Mouse (Mus musculus) testis, postnatal 14 days (tissue): Measurements from ENCODE around the gene Selenoh.
A peak's percentile ranks its signal among the peaks of the same experiment; 100 is the strongest.

Experiments used
- DNase-seq: peaks from one replicate; pipeline ENCODE4 v3.0.0; 2021; ENCODE audit warnings: low spot score

Gene Selenoh

GRCm38 (mm10) chr2:84670569-84670933 lies at the start of gene Selenoh:
TSS of gene Selenoh (minus strand) at chr2:84670770.
- DNase-seq: peak; percentile 86

- no peak for DNase-seq
Observed at GRCm38 (mm10) chr2:84717357-84717756, 46.8 kb upstream of the Selenoh start.

- no peak for DNase-seq
Observed at GRCm38 (mm10) chr2:84716423-84717355, 46.1 kb upstream of the Selenoh start.

GRCm38 (mm10) chr2:84715562-84716361 lies 45.2 kb upstream of the Selenoh start:
- DNase-seq: peak; percentile 93

- peak; percentile 98 for DNase-seq
Observed at GRCm38 (mm10) chr2:84714811-84715561, 44.4 kb upstream of the Selenoh start, which contains the start of gene Zdhhc5. TSS of gene Zdhhc5 (minus strand) at chr2:84715180.

GRCm38 (mm10) chr2:84714422-84714810 lies 43.8 kb upstream of the Selenoh start:
- DNase-seq: no peak

- DNase-seq: no peak
Observed at GRCm38 (mm10) chr2:84711898-84712297, 41.3 kb upstream of the Selenoh start.

GRCm38 (mm10) chr2:84707523-84707922 lies 37.0 kb upstream of the Selenoh start:
- DNase-seq: no peak

- no peak for DNase-seq
Observed at GRCm38 (mm10) chr2:84705295-84705694, 34.7 kb upstream of the Selenoh start.

- no peak for DNase-seq
Observed at GRCm38 (mm10) chr2:84704329-84704728, 33.8 kb upstream of the Selenoh start.

GRCm38 (mm10) chr2:84703497-84703896 lies 32.9 kb upstream of the Selenoh start:
- no peak for DNase-seq

GRCm38 (mm10) chr2:84695007-84695695 lies 24.6 kb upstream of the Selenoh start:
- DNase-seq: no peak

- DNase-seq: no peak
Observed at GRCm38 (mm10) chr2:84690050-84690449, 19.5 kb upstream of the Selenoh start.

- DNase-seq: no peak
Observed at GRCm38 (mm10) chr2:84688080-84688844, 17.7 kb upstream of the Selenoh start.

GRCm38 (mm10) chr2:84682605-84683183 lies 12.1 kb upstream of the Selenoh start:
- peak; percentile 49 for DNase-seq

- DNase-seq: no peak
Observed at GRCm38 (mm10) chr2:84679016-84679415, 8.4 kb upstream of the Selenoh start, which contains the start of gene Tmx2. TSS of gene Tmx2 (minus strand) at chr2:84679140.

GRCm38 (mm10) chr2:84677968-84678880 lies 7.7 kb upstream of the Selenoh start, which contains the start of the genes Gm28635 and Med19:
TSS of gene Gm28635 (minus strand) at chr2:84678041.
TSS of gene Med19 (plus strand) at chr2:84678402.
- DNase-seq: peak; percentile 98

- DNase-seq: no peak
Observed at GRCm38 (mm10) chr2:84677270-84677967, 6.8 kb upstream of the Selenoh start.
